Mouse (Mus musculus) heart, embryonic 11.5 days (tissue): ENCODE measurements around the gene Col6a5. TPM values are rescaled to one million over a fixed set of nuclear protein-coding genes. Genes with fewer than 3 reads are reported as not detected.

ENCODE experiments used
- ATAC-seq: fragments of 200-750 bp; cut with Nextera tagmentation; replicated peaks from 2 replicates; pipeline ENCODE4 v1.8.0; 2017; ENCODE audit warnings: moderate library complexity; ENCODE audit not compliant: insufficient number of reproducible peaks, low FRiP score, low TSS enrichment
- H3K27ac ChIP-seq: fragments of 300-500 bp; sonication (generic); 2 replicates; pipeline ENCODE4 v1.5.1; 2014; ENCODE audit warnings: mild to moderate bottlenecking, low read depth, low read length
- H3K27me3 ChIP-seq: fragments of 300-500 bp; sonication (generic); 2 replicates; pipeline ENCODE4 v1.6.1; 2014; ENCODE audit warnings: mild to moderate bottlenecking, low read length, mixed read lengths; ENCODE audit not compliant: control insufficient read depth, insufficient read depth
- H3K36me3 ChIP-seq: fragments of 300-500 bp; sonication (generic); 2 replicates; pipeline ENCODE4 v1.6.1; 2014; ENCODE audit warnings: mild to moderate bottlenecking, low read length, moderate library complexity, mixed read lengths; ENCODE audit not compliant: control insufficient read depth, insufficient read depth
- H3K4me1 ChIP-seq: fragments of 300-500 bp; sonication (generic); 2 replicates; pipeline ENCODE4 v1.6.1; 2014; ENCODE audit warnings: low read length; ENCODE audit not compliant: control insufficient read depth, insufficient read depth
- H3K4me2 ChIP-seq: fragments of 300-500 bp; sonication (generic); 2 replicates; pipeline ENCODE4 v1.6.1; 2014; ENCODE audit warnings: mild to moderate bottlenecking, moderate library complexity
- H3K4me3 ChIP-seq: fragments of 300-500 bp; sonication (generic); 2 replicates; pipeline ENCODE4 v1.5.1; 2014; ENCODE audit warnings: low read depth, low read length
- H3K9ac ChIP-seq: fragments of 300-500 bp; sonication (generic); 2 replicates; pipeline ENCODE4 v1.6.1; 2014; ENCODE audit warnings: mild to moderate bottlenecking, low read depth, low read length, moderate library complexity
- H3K9me3 ChIP-seq: fragments of 300-500 bp; sonication (generic); replicated peaks from 2 replicates; pipeline ENCODE4 v1.6.1; 2016; ENCODE audit warnings: low read length; ENCODE audit not compliant: control insufficient read depth
- WGBS: fragments of 180-500 bp; shearing (Covaris S2); extraction: QIAGEN DNeasy Blood & Tissue Kit; methylation state at CpG from one replicate; pipeline ENCODE4 v1.1.7; 2014; ENCODE audit not compliant: insufficient replicate concordance; 5-methylcytosine and 5-hydroxymethylcytosine counted together
- polyA plus RNA-seq: library from polyadenylated mRNA; unstranded; fragments of >200 nt; fragmentation: Nextera tagmentation; extraction: Ambion mirVana; gene quantifications from 2 replicates; pipeline ENCODE4 v1.2.1, GENCODE M21; 2014

Col6a5 gene
- polyA plus RNA-seq, 1 experiment from 2014 or later, result not detected

DNA sequence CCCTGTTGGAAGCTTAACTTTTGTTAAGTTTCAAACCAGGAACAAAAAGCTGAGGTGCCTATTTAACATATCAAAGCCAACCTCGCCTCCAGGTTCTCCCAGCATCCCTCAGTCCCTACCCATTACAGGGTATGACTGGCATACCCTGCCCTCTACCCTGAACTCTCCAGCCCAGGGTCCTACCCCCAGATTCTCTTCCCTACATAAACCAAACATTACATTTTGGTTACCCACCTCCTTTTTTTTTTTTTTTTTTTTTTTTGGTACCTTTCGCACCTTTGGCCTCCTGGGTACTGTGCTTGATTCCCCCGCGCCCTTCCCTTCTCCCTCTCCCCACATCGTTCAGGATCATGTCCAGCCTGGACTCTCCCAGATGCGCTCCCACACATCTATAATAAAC is 15.9 kb upstream of the Col6a5 start:
- Histone ChIP-seq H3K4me1 (no peaks in the 10 kb centered on the region), H3K9ac (no peak overlapping the region), H3K27me3 (peaks cover 9% of the 10 kb centered on the region; the same call in 1 of the 2 replicates), H3K4me3 (no peak overlapping the region), H3K9me3 (no peaks in the 10 kb centered on the region), H3K27ac (no peak overlapping the region), H3K4me2 (no peak overlapping the region), H3K36me3 (no peaks in the 10 kb centered on the region)
- no peak for ATAC-seq
- 48% methylated on average over 6 of the region's 6 CpGs for WGBS

DNA sequence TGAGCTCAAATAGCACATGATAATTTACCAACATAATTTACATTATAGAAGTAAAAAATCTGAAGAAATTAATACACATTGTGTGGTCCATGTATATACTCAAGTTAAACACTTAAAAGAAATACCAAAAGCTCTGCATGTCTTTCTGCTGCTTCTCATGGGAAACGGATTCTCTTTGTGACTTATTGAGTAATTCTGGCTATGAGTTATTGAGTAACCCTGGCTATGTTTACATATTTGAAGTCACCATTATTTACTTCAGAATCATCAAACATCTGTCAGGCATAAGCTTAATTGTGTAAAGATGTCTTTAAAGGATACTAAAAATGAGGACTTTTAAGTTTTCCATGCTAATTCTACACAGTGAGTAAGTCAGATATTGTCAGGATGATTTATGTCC is 13.3 kb upstream of the Col6a5 start:
- ATAC-seq, result no peak
- 76% methylated on average over 1 of the region's 1 CpGs for WGBS
- H3K4me3 ChIP-seq, result no peak overlapping the region

DNA sequence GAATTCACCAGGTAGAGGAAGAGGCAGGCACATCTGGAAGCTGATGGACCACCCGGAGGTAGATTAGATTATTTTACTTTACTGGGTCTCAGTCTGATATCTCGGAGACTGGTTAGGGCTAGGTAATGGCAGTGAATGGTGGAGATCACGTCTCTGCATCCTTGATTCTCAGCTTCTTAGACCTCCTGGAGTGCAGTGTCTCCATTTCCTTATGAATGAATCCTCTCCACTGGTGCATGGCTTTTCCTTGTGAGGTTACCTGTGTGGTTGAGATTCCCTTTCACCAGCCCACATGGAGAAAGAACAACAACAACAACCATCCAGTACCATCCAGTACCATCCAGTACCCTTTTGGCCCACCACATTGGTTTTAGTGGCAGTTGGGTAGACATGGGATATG is 11.6 kb upstream of the Col6a5 start:
- H3K9me3 ChIP-seq, result no peaks in the 10 kb centered on the region
- no peak overlapping the region for H3K27ac ChIP-seq
- H3K4me2 ChIP-seq, result no peak overlapping the region
- 75% methylated on average over 3 of the region's 3 CpGs for WGBS
- no peaks in the 10 kb centered on the region for H3K36me3 ChIP-seq
- H3K4me1 ChIP-seq, result no peaks in the 10 kb centered on the region
- peaks cover 6% of the 10 kb centered on the region; the same call in 1 of the 2 replicates for H3K27me3 ChIP-seq
- no peak for ATAC-seq
- H3K9ac ChIP-seq, result no peak overlapping the region
- H3K4me3 ChIP-seq, result no peak overlapping the region

More for the DNA sequence above, 13.3 kb upstream of the Col6a5 start:
- Histone ChIP-seq H3K4me1 (no peaks in the 10 kb centered on the region), H3K9ac (no peak overlapping the region), H3K27me3 (peaks cover 9% of the 10 kb centered on the region; the same call in 1 of the 2 replicates), H3K4me2 (no peak overlapping the region), H3K27ac (no peak overlapping the region), H3K36me3 (no peaks in the 10 kb centered on the region), H3K9me3 (no peaks in the 10 kb centered on the region)

DNA sequence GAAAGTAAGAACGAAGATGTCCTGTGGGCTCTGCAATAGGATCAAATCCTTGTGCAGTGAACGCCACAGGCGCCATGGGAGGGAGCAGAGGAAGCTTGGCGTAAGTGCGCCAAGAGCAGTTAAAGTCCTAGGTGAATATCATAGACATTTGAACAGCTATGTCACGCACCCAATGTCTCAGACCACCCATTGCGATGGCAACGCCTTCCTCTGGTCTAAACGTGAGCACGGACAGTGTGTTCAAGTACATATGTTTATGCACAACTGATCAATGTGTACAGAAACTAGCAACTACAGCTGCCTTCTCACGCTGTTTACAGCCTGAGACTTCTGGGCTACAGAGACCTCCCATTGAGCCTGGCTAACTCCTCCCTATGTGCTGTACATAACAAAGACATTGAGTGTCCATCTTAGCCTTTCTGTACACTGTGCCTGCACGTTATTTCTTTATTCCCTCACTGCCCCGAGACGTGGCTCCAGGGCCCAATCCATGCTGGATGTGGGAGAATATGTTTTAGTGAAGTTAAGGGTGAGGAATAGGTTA is 11.0 kb upstream of the Col6a5 start:
- Histone ChIP-seq H3K36me3 (no peaks in the 10 kb centered on the region), H3K4me3 (no peak overlapping the region), H3K27ac (no peak overlapping the region), H3K4me2 (no peak overlapping the region), H3K4me1 (no peaks in the 10 kb centered on the region), H3K9me3 (no peaks in the 10 kb centered on the region), H3K9ac (no peak overlapping the region), H3K27me3 (peaks cover 5% of the 10 kb centered on the region; the same call in 1 of the 2 replicates)
- 89% methylated on average over 14 of the region's 14 CpGs for WGBS
- no peak for ATAC-seq

DNA sequence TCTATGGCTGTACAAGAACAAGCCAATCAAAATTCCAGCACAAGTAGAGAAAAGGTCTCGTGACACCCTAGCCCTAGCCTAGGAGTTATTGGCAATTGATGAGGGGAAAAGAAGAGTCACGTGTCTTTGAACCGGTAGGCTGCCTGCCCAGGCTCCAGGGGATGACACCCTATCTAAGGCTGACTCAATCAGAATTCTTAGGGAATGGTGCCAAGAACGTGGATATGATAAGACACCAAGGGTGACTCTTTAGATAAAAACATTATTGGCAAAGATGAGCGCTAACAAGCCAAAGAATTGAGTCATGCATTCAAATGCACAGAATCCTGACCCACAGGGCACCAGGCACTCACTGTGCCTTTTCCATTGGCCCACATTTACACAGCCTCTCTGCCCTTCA is 10.5 kb upstream of the Col6a5 start:
- no peak overlapping the region for H3K9ac ChIP-seq
- no peak overlapping the region for H3K4me2 ChIP-seq
- H3K27ac ChIP-seq, result no peak overlapping the region
- no peak overlapping the region for H3K4me3 ChIP-seq
- H3K27me3 ChIP-seq, result no peaks in the 10 kb centered on the region; the same call in 1 of the 2 replicates
- no peaks in the 10 kb centered on the region for H3K4me1 ChIP-seq
- WGBS, result 59% methylated on average over 5 of the region's 5 CpGs
- no peaks in the 10 kb centered on the region for H3K9me3 ChIP-seq
- H3K36me3 ChIP-seq, result no peaks in the 10 kb centered on the region
- ATAC-seq, result no peak

DNA sequence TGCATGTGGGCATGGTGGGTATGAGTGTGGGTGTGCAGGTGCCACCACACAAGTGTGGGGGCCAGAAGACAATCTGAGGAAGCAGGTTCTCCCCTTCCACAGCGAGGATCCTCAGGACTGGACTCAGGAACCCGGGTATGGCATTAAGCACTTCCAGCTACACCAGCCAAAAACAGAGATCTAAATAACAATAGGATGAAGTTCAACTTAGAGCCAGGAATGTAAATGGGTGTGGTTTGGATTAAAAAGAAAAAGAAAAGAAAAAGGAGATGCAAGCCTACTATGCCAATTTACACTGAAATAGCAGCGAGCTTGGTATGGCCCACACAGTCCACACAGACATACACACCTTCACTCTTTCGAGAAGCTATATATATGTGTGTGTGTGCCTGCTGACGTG is 7.5 kb upstream of the Col6a5 start:
- no peak overlapping the region for H3K9ac ChIP-seq
- no peak overlapping the region for H3K4me2 ChIP-seq
- H3K36me3 ChIP-seq, result no peaks in the 10 kb centered on the region
- H3K27ac ChIP-seq, result no peak overlapping the region
- H3K4me3 ChIP-seq, result no peak overlapping the region
- H3K9me3 ChIP-seq, result no peaks in the 10 kb centered on the region
- no peaks in the 10 kb centered on the region for H3K4me1 ChIP-seq
- ATAC-seq, result no peak
- 70% methylated on average over 5 of the region's 5 CpGs for WGBS
- no peaks in the 10 kb centered on the region for H3K27me3 ChIP-seq

DNA sequence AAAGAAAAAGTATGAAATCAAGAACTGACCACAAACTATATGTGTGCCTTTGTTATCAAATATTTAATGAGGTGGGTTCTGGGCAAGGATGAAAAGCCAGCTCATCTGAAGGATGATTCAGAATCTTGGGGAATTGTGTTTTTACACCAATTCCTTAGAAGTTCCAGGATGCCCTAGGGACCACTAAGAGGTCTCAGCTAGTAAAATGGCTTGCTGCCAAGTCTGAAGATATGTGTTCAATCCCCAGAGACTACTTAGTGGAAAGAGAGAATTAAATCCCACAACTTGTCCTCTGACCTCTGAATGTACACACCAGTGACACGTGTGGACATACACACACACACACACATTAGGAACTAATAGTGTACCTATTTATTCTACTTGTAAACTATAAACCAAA is 1.3 kb downstream of the Col6a5 start:
- Histone ChIP-seq H3K36me3 (no peaks in the 10 kb centered on the region), H3K9ac (no peak overlapping the region), H3K27ac (no peak overlapping the region), H3K27me3 (peaks cover 10% of the 10 kb centered on the region), H3K4me2 (no peak overlapping the region), H3K4me1 (peaks cover 4% of the 10 kb centered on the region; the same call in 1 of the 2 replicates), H3K9me3 (no peaks in the 10 kb centered on the region), H3K4me3 (no peak overlapping the region)
- ATAC-seq, result no peak
- 63% methylated on average over 1 of the region's 1 CpGs for WGBS

DNA sequence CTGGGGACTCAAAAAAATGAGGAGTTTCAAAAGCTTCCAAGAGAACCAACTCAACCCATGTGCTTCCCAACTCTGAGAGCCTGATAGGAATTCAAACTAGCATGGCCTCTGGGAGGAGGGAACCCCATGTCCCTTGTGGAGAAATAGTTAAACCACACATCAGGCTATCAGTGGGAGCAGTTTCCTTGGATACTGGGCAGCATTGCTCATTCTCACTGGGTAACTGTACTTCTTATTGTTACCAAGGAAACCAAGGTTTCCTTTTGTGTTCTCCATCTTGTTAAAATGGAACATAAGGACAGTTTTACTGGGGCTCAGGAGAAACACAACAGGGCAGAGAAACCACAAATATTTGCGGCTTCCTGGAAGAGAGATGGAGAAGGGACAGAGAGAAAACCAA is 10.7 kb downstream of the Col6a5 start:
- H3K4me1 ChIP-seq, result no peaks in the 10 kb centered on the region
- no peaks in the 10 kb centered on the region for H3K9me3 ChIP-seq
- H3K27ac ChIP-seq, result no peak overlapping the region
- WGBS, result 91% methylated on average over 1 of the region's 1 CpGs
- H3K36me3 ChIP-seq, result no peaks in the 10 kb centered on the region
- no peak for ATAC-seq
- H3K27me3 ChIP-seq, result no peaks in the 10 kb centered on the region
- H3K4me3 ChIP-seq, result no peak overlapping the region
- no peak overlapping the region for H3K4me2 ChIP-seq
- H3K9ac ChIP-seq, result no peak overlapping the region

DNA sequence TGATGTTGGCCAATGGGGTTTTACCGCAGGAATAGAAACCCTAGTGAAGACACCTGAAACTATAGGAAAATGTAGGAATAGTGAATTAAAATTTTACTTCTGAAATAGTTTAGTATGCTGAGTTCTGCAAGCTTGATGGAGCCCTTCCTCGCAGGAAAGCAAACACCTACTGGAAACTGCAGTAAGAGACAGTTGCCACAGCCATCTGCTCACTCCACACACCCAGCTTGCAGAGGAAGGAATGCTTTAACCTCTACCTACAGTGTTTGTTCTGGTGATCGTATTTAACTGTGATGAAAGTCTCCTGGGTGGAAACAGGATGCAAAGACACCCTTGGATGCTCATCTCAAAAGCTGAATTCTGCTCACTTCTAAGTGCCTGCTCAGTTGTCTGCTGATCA is 12.9 kb downstream of the Col6a5 start:
- H3K4me1 ChIP-seq, result no peaks in the 10 kb centered on the region
- H3K36me3 ChIP-seq, result no peaks in the 10 kb centered on the region
- WGBS, result 67% methylated on average over 3 of the region's 3 CpGs
- H3K27me3 ChIP-seq, result no peaks in the 10 kb centered on the region
- H3K9me3 ChIP-seq, result no peaks in the 10 kb centered on the region
- H3K27ac ChIP-seq, result no peak overlapping the region
- no peak overlapping the region for H3K4me2 ChIP-seq
- ATAC-seq, result no peak
- no peak overlapping the region for H3K4me3 ChIP-seq
- H3K9ac ChIP-seq, result no peak overlapping the region
